Mouse (Mus musculus): ENCODE measurements at regions not wholly inside any gene's neighbourhood (a gene's known extent, or its start where the extent isn't known, plus 50 kb on each side); places are given as distances from the start of the nearest gene placed in this dataset.

GRCm38 (mm10) chr14:15603954-15604523 lies 165.3 kb upstream of the Lrrc3b start:
- no peak for DNase-seq (ENCODE audit: low spot score)
- Histone ChIP-seq H3K4me3 (no peak overlapping the region), H3K27ac (no peak overlapping the region), H3K9me3 (no peaks in the 10 kb centered on the region), H3K27me3 (ENCODE audit: insufficient read depth, poor library complexity, severe bottlenecking) (no peaks in the 10 kb centered on the region), H3K4me1 (replicated peaks) (no peaks in the 10 kb centered on the region), H3K36me3 (no peaks in the 10 kb centered on the region)
- WGBS: 88% methylated on average over 3 of the region's 3 CpGs

DNA sequence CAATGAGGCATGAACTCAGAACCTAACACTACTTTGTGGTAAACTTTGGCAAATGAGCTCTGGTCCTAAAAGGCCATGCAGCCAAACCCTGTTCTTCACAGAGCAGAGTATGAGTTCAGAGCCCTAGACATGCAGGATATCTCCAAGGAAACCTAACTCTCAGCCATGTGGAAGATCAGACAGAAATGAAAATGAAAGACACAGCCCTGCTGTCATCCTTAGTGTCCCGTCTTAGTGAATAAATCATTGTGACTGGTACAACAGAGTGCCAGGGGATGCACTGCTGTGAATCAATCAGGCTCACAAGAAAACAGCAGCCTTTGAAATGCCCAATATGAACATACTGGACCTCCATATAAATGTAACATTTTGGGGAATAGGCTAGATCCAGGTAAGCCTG lies 171.4 kb upstream of the Lrrc3b start:
- 78% methylated on average over 1 of the region's 1 CpGs for WGBS

DNA sequence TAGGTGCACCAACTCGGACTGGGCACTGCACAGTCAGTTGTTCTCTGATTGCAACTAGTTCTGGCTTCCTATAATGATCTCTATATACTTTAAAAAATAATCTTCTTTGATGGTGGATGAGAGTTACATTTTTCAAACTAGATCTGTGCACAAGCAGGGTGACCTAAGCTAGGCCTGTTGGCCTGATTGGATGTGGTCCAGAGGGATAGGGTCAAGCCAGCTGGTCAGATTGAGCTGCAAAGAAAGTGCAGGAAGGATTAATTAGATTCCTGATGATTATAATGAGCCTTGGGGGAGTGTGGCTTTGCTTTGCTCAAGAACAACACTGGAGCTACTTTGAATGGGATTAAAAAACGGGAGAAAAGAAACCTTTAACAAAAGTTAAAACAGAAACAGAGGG lies 195.8 kb upstream of the Lrrc3b start:
- no peaks in the 10 kb centered on the region for H3K36me3 ChIP-seq
- no peak for DNase-seq (ENCODE audit: low spot score)
- H3K4me3 ChIP-seq: no peak overlapping the region
- no peaks in the 10 kb centered on the region for H3K9me3 ChIP-seq
- WGBS: 41% methylated on average over 2 of the region's 2 CpGs
- no peaks in the 10 kb centered on the region for H3K4me1 ChIP-seq (replicated peaks)
- H3K27ac ChIP-seq: no peak overlapping the region
- no peaks in the 10 kb centered on the region for H3K27me3 ChIP-seq (ENCODE audit: insufficient read depth, poor library complexity, severe bottlenecking)

More for the DNA sequence above, 171.4 kb upstream of the Lrrc3b start:
- H3K4me3 ChIP-seq: no peak overlapping the region
- H3K27me3 ChIP-seq (ENCODE audit: insufficient read depth, poor library complexity, severe bottlenecking): no peaks in the 10 kb centered on the region
- no peak overlapping the region for H3K27ac ChIP-seq
- H3K36me3 ChIP-seq: no peaks in the 10 kb centered on the region
- no peaks in the 10 kb centered on the region for H3K4me1 ChIP-seq (replicated peaks)
- no peak for DNase-seq (ENCODE audit: low spot score)
- no peaks in the 10 kb centered on the region for H3K9me3 ChIP-seq

DNA sequence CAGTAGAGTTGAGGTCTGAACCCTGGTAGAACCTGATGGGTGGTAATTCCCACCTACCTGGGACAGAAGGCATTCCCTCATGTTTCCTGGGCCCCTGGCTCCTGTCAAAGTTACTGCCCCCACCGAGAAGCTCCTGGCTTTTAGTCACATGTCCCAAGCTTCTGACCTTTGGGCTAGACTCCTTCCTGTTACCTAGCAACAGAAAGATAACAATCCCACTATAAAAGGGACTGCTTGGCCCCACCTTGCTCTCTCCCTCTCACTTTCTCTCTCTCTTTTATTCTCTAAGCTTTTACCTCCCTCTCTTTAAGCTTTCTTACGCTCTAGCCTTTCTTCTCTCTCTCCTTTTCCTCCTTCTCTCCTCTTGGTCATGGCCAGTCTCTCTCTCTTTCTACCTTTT lies 198.9 kb upstream of the Lrrc3b start:
- 79% methylated on average over 2 of the region's 2 CpGs for WGBS
- no peaks in the 10 kb centered on the region for H3K27me3 ChIP-seq (ENCODE audit: insufficient read depth, poor library complexity, severe bottlenecking)
- H3K36me3 ChIP-seq: no peaks in the 10 kb centered on the region
- no peak for DNase-seq (ENCODE audit: low spot score)
- no peaks in the 10 kb centered on the region for H3K9me3 ChIP-seq
- no peaks in the 10 kb centered on the region for H3K4me1 ChIP-seq (replicated peaks)
- H3K4me3 ChIP-seq: no peak overlapping the region
- no peak overlapping the region for H3K27ac ChIP-seq

DNA sequence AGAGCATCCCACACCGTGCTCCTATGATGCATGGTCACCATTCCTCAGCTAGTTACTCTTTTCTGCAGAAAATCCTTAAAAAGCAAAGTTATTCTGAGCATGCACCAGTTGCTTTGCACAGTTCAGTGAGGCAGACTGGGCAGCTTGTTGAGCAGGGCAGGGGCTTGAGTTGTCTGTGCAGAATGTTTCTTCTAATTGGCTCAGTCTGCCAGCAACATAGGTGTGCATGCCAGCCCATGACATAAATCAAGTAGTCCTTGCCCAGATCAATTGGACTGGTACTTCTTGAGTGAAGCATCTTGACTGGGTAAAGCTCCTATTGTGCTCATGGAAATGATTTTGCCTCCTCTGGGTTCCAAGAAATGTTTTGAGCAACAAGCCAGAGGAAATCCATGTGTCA lies 200.1 kb upstream of the Lrrc3b start:
- H3K36me3 ChIP-seq: no peaks in the 10 kb centered on the region
- no peaks in the 10 kb centered on the region for H3K27me3 ChIP-seq (ENCODE audit: insufficient read depth, poor library complexity, severe bottlenecking)
- no peak for DNase-seq (ENCODE audit: low spot score)
- H3K4me3 ChIP-seq: no peak overlapping the region
- no peak overlapping the region for H3K27ac ChIP-seq
- no peaks in the 10 kb centered on the region for H3K4me1 ChIP-seq (replicated peaks)
- no peaks in the 10 kb centered on the region for H3K9me3 ChIP-seq
- 89% methylated on average over 1 of the region's 1 CpGs for WGBS

- Histone ChIP-seq H3K9me3 (no peaks in the 10 kb centered on the region), H3K27ac (no peak overlapping the region), H3K4me1 (replicated peaks) (no peaks in the 10 kb centered on the region), H3K36me3 (no peaks in the 10 kb centered on the region), H3K4me3 (no peak overlapping the region), H3K27me3 (ENCODE audit: insufficient read depth, poor library complexity, severe bottlenecking) (no peaks in the 10 kb centered on the region)
- WGBS: 65% methylated on average over 2 of the region's 2 CpGs
- no peak for DNase-seq (ENCODE audit: low spot score)
These were observed 222.1 kb upstream of the Lrrc3b start for GRCm38 (mm10) chr14:15660886-15661285.

DNA sequence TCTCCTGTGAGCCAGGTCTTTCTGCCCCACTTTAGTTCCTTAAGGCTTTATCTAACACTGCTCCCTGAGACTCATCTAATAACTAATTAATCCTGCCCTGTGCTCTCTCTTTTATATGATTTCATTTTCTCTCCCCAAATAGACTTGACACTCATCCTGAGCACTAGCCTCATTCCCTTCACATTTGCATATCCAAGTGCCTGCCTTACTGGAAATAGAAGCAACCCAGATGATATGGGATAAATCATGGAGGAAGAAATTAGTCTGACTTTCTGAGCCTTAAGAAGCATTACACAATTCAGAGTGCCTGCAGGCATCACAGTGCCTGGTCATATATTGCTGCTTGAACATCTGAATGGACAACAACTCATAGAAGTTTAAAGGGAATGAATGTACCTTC lies 233.5 kb upstream of the Lrrc3b start:
- no peak for DNase-seq (ENCODE audit: low spot score)
- Histone ChIP-seq H3K9me3 (no peaks in the 10 kb centered on the region), H3K27me3 (ENCODE audit: insufficient read depth, poor library complexity, severe bottlenecking) (no peaks in the 10 kb centered on the region), H3K36me3 (no peaks in the 10 kb centered on the region), H3K4me1 (replicated peaks) (no peaks in the 10 kb centered on the region), H3K4me3 (no peak overlapping the region), H3K27ac (no peak overlapping the region)

- Histone ChIP-seq H3K27me3 (ENCODE audit: insufficient read depth, poor library complexity, severe bottlenecking) (no peaks in the 10 kb centered on the region), H3K4me1 (replicated peaks) (no peaks in the 10 kb centered on the region), H3K27ac (no peak overlapping the region), H3K36me3 (no peaks in the 10 kb centered on the region), H3K4me3 (no peak overlapping the region), H3K9me3 (no peaks in the 10 kb centered on the region)
- no peak for DNase-seq (ENCODE audit: low spot score)
- 88% methylated on average over 2 of the region's 2 CpGs for WGBS
These were observed 238.4 kb upstream of the Lrrc3b start for GRCm38 (mm10) chr14:15677218-15677617.

- no peaks in the 10 kb centered on the region for H3K36me3 ChIP-seq
- H3K4me3 ChIP-seq: no peak overlapping the region
- H3K27me3 ChIP-seq (ENCODE audit: insufficient read depth, poor library complexity, severe bottlenecking): no peaks in the 10 kb centered on the region
- DNase-seq (ENCODE audit: low spot score): no peak
- no peaks in the 10 kb centered on the region for H3K4me1 ChIP-seq (replicated peaks)
- no peak overlapping the region for H3K27ac ChIP-seq
- WGBS: 66% methylated on average over 2 of the region's 2 CpGs
- no peaks in the 10 kb centered on the region; the same call in 1 of the 2 replicates for H3K9me3 ChIP-seq
These were observed 240.7 kb upstream of the Lrrc3b start for GRCm38 (mm10) chr14:15679456-15679855.

DNA sequence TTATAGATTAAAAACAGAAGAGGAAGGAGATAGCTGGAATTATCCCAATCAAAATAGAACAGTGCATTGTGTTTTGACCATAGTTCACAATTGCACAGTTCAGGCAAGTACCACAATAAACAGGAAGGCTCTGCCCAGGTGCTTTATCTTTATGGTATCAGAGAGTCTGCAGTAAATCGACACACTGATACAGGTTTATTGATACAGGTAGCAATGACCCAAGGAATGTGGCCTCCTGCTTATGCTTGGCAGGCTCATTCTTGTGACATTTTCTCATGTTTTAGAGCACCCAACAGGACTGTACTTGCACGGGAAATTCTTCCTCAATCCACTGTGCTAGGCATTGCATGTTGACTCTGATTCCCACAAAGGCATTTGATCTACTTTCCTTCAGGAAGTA lies 259.2 kb upstream of the Lrrc3b start:
- DNase-seq (ENCODE audit: low spot score): no peak
- H3K4me3 ChIP-seq: no peak overlapping the region
- H3K27me3 ChIP-seq (ENCODE audit: insufficient read depth, poor library complexity, severe bottlenecking): no peaks in the 10 kb centered on the region
- whole genome bisulfite sequencing: 80% methylated on average over 2 of the region's 2 CpGs
- no peaks in the 10 kb centered on the region for H3K36me3 ChIP-seq
- H3K27ac ChIP-seq: no peak overlapping the region
- H3K9me3 ChIP-seq: no peaks in the 10 kb centered on the region
- no peaks in the 10 kb centered on the region for H3K4me1 ChIP-seq (replicated peaks)

DNA sequence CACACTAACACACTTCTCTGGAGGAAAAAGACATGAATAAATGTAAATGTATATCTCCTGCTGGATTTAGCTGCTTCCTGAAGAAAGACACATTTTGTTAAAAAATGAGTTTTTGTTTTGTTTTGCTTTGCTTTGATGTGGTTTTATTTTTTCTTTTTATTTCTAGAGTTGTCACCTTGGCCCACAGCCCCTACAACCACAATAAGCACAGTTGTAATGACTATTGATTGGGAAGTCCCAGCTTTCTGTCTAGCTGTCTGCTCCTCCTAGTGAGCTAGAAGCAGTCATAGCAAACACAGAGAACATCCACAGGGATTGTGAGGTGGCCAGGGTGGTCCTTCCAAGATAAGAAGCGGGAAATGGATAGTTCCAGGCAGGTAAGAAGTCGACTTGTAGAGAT lies 259.8 kb upstream of the Lrrc3b start:
- DNase-seq (ENCODE audit: low spot score): no peak
- Histone ChIP-seq H3K4me3 (no peak overlapping the region), H3K9me3 (no peaks in the 10 kb centered on the region), H3K36me3 (no peaks in the 10 kb centered on the region), H3K27ac (no peak overlapping the region), H3K4me1 (replicated peaks) (no peaks in the 10 kb centered on the region), H3K27me3 (ENCODE audit: insufficient read depth, poor library complexity, severe bottlenecking) (no peaks in the 10 kb centered on the region)
- 82% methylated on average over 2 of the region's 2 CpGs for WGBS

- Histone ChIP-seq H3K9me3 (no peaks in the 10 kb centered on the region), H3K27me3 (ENCODE audit: insufficient read depth, poor library complexity, severe bottlenecking) (no peaks in the 10 kb centered on the region), H3K27ac (no peak overlapping the region), H3K36me3 (no peaks in the 10 kb centered on the region), H3K4me1 (replicated peaks) (no peaks in the 10 kb centered on the region), H3K4me3 (no peak overlapping the region)
- WGBS: 97% methylated on average over 1 of the region's 1 CpGs
- DNase-seq (ENCODE audit: low spot score): no peak
These were observed 283.3 kb upstream of the Lrrc3b start for GRCm38 (mm10) chr14:15722135-15722534.

DNA sequence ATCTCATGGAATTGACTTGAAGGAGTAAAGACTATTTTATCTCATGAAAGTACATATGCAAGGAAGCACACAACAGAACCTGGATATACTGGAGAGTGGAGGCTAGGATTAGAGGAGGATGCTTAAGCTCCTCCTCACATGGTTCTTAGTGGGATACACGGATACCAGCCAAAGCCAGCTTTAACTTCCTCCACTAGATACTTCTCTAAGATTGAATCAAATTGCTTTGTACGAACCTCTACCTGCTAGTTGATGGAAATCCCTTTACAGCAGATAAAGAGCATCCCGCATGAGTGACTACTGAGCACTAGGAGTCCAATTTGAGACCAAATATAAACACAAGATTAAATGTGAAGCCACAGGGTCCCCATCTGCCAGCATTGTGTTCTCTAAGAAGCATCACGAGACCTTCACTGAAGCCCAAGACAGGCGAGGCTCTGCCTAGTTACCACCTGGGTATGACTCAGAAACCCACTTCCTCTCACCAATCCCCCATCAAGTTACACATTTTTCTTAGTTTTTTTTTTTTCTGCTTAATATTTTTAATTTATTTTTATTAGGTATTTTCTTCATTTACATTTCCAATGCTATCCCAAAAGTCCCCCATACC lies 307.9 kb upstream of the Lrrc3b start:
- H3K36me3 ChIP-seq: no peaks in the 10 kb centered on the region
- no peaks in the 10 kb centered on the region for H3K9me3 ChIP-seq
- DNase-seq (ENCODE audit: low spot score): no peak
- no peaks in the 10 kb centered on the region for H3K27me3 ChIP-seq (ENCODE audit: insufficient read depth, poor library complexity, severe bottlenecking)
- H3K4me1 ChIP-seq (replicated peaks): no peaks in the 10 kb centered on the region
- H3K4me3 ChIP-seq: no peak overlapping the region
- WGBS: 77% methylated on average over 5 of the region's 5 CpGs
- H3K27ac ChIP-seq: no peak overlapping the region

Measured in hindbrain, embryonic 10.5 days (tissue).